Mouse (Mus musculus) ovary, adult 18-20 months (tissue): ENCODE data around the gene 4930519G04Rik.
"Not testable (repeated sequence)": the region's sequence is repeated elsewhere in the genome, so short reads cannot be mapped to it uniquely, and the experiment has no call there.

Experiments
- DNase-seq: peaks from one replicate; pipeline ENCODE4 v3.0.0; 2022; ENCODE audit warnings: low spot score, mixed read lengths

The 4930519G04Rik gene

GRCm38 (mm10) chr5:114913686-114914085 lies 60.2 kb downstream of the 4930519G04Rik start:
- DNase-seq, result no peak

DNA sequence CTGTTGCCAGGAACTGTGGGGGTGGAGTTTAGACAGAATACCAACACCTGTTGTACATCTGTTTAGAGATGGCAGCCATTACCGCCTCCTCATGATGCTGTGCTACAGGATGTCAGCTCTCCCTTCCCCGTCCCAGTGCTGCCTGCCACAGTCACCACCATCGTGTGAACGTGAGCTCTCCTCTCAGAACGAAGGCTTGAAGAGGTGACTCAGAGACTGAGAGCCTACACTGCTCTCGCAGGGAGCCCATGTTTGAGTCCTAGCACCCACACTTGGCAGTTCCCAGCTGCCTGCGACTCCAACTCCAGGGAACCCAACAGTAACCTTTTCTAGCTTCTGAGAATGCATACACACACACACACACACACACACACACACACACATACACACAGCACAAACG lies 61.4 kb downstream of the 4930519G04Rik start:
- DNase-seq, result no peak

DNA sequence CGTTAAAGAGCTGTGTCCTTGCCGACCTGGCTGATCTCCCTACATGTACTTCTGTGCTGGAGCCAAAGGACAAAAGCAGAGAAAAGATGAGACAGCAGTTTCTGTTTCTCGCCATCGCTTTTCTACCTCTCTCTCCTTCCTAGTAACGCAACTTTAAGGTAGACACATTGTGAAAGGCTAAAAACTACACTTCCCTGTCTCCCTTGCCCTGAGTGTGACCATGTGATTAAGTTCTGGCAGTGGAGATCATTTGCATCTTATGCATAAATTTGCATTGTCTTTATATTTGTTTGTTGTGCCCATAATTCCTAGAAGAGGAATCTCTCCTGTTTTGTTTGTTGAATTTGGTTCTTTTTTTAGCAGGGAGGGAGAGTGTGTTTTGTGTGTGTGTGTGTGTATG lies 62.4 kb downstream of the 4930519G04Rik start:
- DNase-seq, result no peak

GRCm38 (mm10) chr5:114916777-114917176 lies 63.3 kb downstream of the 4930519G04Rik start:
- no peak for DNase-seq

DNA sequence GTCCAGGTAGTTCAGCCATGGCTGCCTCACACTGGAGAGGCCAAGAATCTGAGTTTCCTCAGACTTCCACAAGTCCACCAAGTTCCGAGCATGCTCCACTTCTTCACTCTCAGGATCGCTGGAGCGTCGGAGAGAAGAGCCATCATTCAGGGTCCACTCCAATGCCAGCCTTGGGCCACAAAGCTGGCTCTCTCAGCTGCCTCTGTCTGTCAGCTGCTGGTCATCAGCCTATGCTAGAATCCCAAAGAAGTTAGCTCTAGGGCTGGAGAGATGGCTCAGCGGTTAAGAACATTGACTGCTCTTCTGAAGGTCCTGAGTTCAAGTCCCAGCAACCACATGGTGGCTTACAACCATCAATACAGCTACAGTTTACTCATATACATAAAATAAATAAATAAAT lies 63.9 kb downstream of the 4930519G04Rik start:
- not testable (repeated sequence) for DNase-seq

GRCm38 (mm10) chr5:114921551-114922365 lies 68.3 kb downstream of the 4930519G04Rik start:
- no peak for DNase-seq

DNA sequence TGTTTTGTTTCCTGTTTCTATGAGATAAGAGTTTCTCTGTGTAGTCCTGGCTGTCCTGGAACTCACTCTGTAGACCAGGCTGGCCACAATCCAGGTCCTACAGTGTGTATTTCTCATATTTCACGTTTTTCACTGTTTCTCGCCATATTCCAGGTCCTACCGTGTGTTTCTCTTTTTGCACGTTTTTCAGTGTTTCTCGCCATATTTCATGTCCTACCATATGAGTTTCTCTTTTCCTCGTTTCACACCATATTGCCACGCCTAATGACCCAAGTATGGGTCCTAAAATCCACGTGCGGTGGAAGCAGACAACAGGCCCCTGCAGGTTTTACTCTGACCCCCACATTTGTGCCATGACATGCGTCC lies 68.9 kb downstream of the 4930519G04Rik start:
- DNase-seq, result no peak

DNA sequence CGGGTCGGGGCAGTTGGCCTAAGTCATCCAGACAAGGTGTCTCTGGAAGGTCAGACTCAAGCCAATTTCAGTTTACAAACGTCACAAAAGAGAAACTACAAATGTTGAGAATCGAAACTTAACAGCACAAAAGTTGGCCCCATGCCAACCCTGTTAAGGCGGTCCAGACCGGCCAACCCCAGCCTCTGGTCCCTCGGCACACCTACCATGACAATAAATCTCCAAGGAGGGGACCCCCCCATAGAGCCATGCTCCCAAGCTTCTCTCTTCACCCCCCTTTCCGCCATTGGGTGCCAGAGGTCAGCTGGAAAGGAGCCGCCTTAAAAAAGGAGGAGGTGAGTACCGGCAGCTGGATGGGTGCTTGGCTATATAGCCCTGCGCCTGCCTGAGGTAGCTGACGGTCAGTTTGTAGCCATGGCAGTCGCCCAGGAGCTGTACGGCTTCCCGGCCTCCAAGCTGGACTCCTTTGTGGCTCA lies 69.6 kb downstream of the 4930519G04Rik start, which contains the start of gene Oasl1:
TSS of gene Oasl1 (plus strand) at position 243 of the 476 bp plus-strand sequence.
- peak; percentile 30 for DNase-seq

DNA sequence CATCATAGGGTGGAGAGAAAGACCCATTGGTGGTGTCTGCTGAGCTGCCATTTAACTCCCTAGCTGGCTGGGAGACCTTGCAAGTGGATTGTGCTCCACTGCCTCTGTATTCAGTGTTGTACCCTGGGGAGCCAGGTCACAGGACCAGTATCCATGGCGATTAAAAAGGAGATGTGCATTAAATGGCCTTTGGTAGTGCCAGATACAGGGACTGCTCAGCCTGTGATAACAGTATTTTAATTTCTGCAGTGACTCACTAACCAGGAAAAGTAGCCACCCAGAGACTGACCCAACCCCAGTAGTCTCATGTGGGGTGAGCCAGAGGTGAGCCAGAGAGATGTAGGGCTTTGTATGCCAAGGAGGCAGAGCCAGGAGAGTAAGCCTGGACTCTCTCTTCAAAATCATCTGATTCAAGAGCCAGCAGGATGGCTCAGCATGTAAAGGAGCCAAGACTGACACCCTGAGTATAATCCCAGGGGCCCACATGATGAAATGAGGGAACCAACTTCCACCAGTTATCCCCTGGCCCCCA lies 72.8 kb downstream of the 4930519G04Rik start:
- no peak for DNase-seq

- DNase-seq, result no peak
Observed at GRCm38 (mm10) chr5:114926753-114927152, 73.3 kb downstream of the 4930519G04Rik start.

- DNase-seq, result no peak
Observed at GRCm38 (mm10) chr5:114931626-114932025, 78.2 kb downstream of the 4930519G04Rik start.

- DNase-seq, result no peak
Observed at GRCm38 (mm10) chr5:114933206-114933605, 79.7 kb downstream of the 4930519G04Rik start.
